Mouse (Mus musculus) midbrain, embryonic 14.5 days (tissue): ENCODE measurements at regions not wholly inside any gene's neighbourhood (a gene's known extent, or its start where the extent isn't known, plus 50 kb on each side); places are given as distances from the start of the nearest gene placed in this dataset.

Experiments
- ATAC-seq: fragments of 200-750 bp; cut with Nextera tagmentation; 2 replicates; pipeline ENCODE4 v1.8.0; 2017; ENCODE audit warnings: moderate number of reproducible peaks, moderate library complexity; ENCODE audit not compliant: low FRiP score, low TSS enrichment
- DNase-seq: peaks from one replicate; pipeline ENCODE4 v3.0.0-alpha.2; 2015
- H3K27ac ChIP-seq: fragments of 300-500 bp; sonication (generic); replicated peaks from 2 replicates; pipeline ENCODE4 v1.5.1; 2014; ENCODE audit warnings: mild to moderate bottlenecking, low read depth, low read length, moderate library complexity
- H3K27me3 ChIP-seq: fragments of 300-500 bp; sonication (generic); 2 replicates; pipeline ENCODE4 v1.6.1; 2014; ENCODE audit warnings: low read length, control low read depth, mixed read lengths; ENCODE audit not compliant: control insufficient read depth, insufficient read depth
- H3K36me3 ChIP-seq: fragments of 300-500 bp; sonication (generic); 2 replicates; pipeline ENCODE4 v1.6.1; 2014; ENCODE audit warnings: low read length, control low read depth; ENCODE audit not compliant: control insufficient read depth, insufficient read depth
- H3K4me1 ChIP-seq: fragments of 300-500 bp; sonication (generic); 2 replicates; pipeline ENCODE4 v1.6.1; 2014; ENCODE audit warnings: mild to moderate bottlenecking, antibody characterized with exemption, low read length, control low read depth; ENCODE audit not compliant: control insufficient read depth, insufficient read depth
- H3K4me2 ChIP-seq: fragments of 300-500 bp; sonication (generic); 2 replicates; pipeline ENCODE4 v1.6.1; 2014; ENCODE audit warnings: mild to moderate bottlenecking, low read length, moderate library complexity
- H3K4me3 ChIP-seq: fragments of 300-500 bp; sonication (generic); replicated peaks from 2 replicates; pipeline ENCODE4 v1.5.1; 2014; ENCODE audit warnings: low read depth, low read length
- H3K9ac ChIP-seq: fragments of 300-500 bp; sonication (generic); replicated peaks from 2 replicates; pipeline ENCODE4 v1.6.1; 2014; ENCODE audit warnings: mild to moderate bottlenecking, low read length, moderate library complexity
- H3K9me3 ChIP-seq: fragments of 300-500 bp; sonication (generic); 2 replicates; pipeline ENCODE4 v1.6.1; 2016; ENCODE audit warnings: low read length, control low read depth, mixed read lengths; ENCODE audit not compliant: control insufficient read depth
- WGBS: fragments of 180-500 bp; shearing (Covaris S2); extraction: QIAGEN DNeasy Blood & Tissue Kit; methylation state at CpG from one replicate; pipeline ENCODE4 v1.1.7; 2014; 5-methylcytosine and 5-hydroxymethylcytosine counted together

DNA sequence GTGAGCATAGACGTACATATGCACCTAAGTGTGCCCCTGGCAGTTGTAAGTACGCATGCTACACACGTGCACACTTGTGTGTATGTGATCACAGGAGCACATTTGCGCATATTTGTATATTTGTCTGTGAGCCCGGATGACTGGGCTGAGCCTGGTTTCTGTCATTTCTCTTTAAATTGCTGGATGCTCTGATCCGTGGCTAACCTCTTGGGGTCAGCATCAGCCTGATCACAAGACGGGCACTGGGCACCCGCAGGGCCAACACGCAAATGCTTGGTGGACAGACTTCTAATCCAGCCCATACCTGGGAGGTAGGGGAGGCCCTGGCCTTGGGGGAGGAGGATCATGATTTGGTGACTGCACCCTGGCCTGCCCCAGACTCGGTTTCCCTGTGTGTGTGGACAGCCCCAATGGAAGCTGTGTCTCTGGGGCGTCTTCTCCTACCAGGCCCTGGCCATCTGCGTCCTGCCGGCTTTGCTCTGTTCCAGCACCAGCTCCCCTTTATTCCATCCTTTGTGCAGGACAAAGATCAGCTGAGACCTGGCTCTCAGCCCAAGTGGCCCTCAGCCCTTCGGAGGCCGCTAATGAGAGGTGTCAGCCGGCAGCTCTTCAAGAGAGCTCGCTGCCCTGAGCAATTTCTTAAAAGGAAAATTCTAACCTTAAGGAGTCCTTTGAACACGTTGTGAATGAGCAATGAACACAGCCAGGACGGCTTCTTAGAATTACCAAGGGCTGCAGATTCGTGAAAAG, 155.0 kb upstream of the A530016L24Rik start:
- ATAC-seq (0 out of 2 replicates have a peak, but pooled peaks have one; percentile 10), DNase-seq (peak; percentile 81)
- no peak overlapping the region for H3K4me3 ChIP-seq
- peak overlapping the region; percentile 93 for H3K27ac ChIP-seq
- no peaks in the 10 kb centered on the region for H3K36me3 ChIP-seq
- no peaks in the 10 kb centered on the region for H3K27me3 ChIP-seq
- H3K4me1 ChIP-seq = peaks cover 94% of the 10 kb centered on the region
- peak overlapping the region; percentile 11; the same call in 1 of the 2 replicates for H3K4me2 ChIP-seq
- H3K9ac ChIP-seq = no peak overlapping the region; the same call in 1 of the 2 replicates
- 25% methylated on average over 20 of the region's 20 CpGs for WGBS
- no peaks in the 10 kb centered on the region for H3K9me3 ChIP-seq

GRCm38 (mm10) chr12:112335641-112336040, 153.6 kb upstream of the A530016L24Rik start:
- Histone ChIP-seq H3K4me2 (no peak overlapping the region), H3K27ac (peak overlapping the region; percentile 93), H3K27me3 (no peaks in the 10 kb centered on the region), H3K36me3 (no peaks in the 10 kb centered on the region), H3K4me3 (no peak overlapping the region), H3K4me1 (peaks cover 90% of the 10 kb centered on the region), H3K9ac (no peak overlapping the region), H3K9me3 (no peaks in the 10 kb centered on the region)
- WGBS = 42% methylated on average over 7 of the region's 7 CpGs
- ATAC-seq (no peak), DNase-seq (no peak)

- no peaks in the 10 kb centered on the region for H3K36me3 ChIP-seq
- no peaks in the 10 kb centered on the region for H3K27me3 ChIP-seq
- no peak overlapping the region for H3K4me2 ChIP-seq
- H3K4me3 ChIP-seq = no peak overlapping the region
- H3K9me3 ChIP-seq = no peaks in the 10 kb centered on the region
- ATAC-seq (no peak), DNase-seq (no peak)
- H3K27ac ChIP-seq = peak overlapping the region; percentile 93
- H3K9ac ChIP-seq = peak overlapping the region; percentile 20; the same call in 1 of the 2 replicates
- peaks cover 80% of the 10 kb centered on the region for H3K4me1 ChIP-seq
- WGBS = 81% methylated on average over 9 of the region's 9 CpGs
Measured at GRCm38 (mm10) chr12:112336691-112337295, 152.5 kb upstream of the A530016L24Rik start.

- no peak for ATAC-seq
- Histone ChIP-seq H3K9ac (no peak overlapping the region), H3K27me3 (no peaks in the 10 kb centered on the region), H3K9me3 (no peaks in the 10 kb centered on the region), H3K4me3 (no peak overlapping the region), H3K27ac (0 out of 2 replicates have a peak overlapping the region, but pooled peaks have one; percentile 26), H3K4me1 (peaks cover 74% of the 10 kb centered on the region), H3K4me2 (no peak overlapping the region), H3K36me3 (no peaks in the 10 kb centered on the region)
- peak; percentile 50 for DNase-seq
- WGBS = 36% methylated on average over 11 of the region's 11 CpGs
Measured at GRCm38 (mm10) chr12:112337443-112337842, 151.8 kb upstream of the A530016L24Rik start.

DNA sequence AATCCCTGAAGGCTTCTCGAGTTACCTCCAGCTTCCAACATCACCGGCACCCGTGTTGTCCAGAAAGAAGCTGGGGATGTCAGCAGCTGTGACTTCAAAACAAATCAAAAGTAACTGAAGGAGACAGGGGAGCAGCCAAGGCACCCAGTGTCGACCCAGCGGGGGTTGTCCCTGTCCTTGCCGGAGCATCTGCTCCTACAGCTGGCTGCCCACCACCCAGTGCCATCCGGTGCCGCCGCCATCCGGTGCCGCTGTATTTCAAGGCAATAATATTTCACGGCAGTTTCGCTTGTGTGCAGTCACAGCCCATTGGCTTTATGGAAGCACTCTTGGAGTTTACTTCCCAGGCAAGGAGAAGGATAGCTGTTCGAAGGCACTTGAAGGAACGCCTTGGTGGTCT, 150.3 kb upstream of the A530016L24Rik start:
- Histone ChIP-seq H3K27ac (no peak overlapping the region), H3K36me3 (no peaks in the 10 kb centered on the region), H3K9ac (no peak overlapping the region), H3K4me1 (peaks cover 58% of the 10 kb centered on the region), H3K4me3 (no peak overlapping the region), H3K4me2 (no peak overlapping the region), H3K27me3 (no peaks in the 10 kb centered on the region), H3K9me3 (no peaks in the 10 kb centered on the region)
- WGBS = 86% methylated on average over 15 of the region's 15 CpGs
- no peak for ATAC-seq
- DNase-seq = no peak

DNA sequence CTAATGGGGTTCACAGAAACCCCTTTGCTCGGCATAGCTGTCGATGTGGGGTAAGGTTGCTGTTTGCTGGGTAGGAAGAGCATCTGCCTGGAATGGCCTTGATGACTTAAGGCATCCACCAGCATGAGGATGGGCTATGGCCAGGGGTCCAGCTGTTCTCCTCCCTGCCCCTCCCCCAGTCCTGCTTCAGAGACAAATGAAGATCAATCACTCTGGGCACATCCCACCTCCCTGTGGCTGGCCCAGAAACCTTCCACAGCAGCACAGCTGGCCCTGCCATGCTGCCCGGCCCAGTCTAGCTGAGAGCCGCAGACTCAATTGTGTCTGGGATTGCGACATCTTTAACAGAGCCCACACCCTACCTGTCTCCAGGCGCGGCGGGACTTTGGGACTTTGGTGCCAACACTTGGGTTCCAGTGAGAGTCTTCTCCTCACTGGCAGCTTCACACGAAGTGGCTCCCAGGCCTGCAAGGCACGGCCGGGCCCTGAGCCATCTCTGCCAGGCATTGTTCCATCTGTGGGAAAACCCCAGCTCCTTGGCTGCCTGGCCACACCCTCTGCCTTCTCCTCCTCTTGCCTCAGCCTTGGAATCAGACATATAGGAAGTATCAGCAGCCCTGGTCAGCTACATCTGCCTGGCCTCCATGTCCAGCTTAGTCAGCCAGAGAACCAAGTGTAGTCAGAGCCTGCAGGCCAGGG, 149.6 kb upstream of the A530016L24Rik start:
- Histone ChIP-seq H3K27ac (no peak overlapping the region), H3K27me3 (no peaks in the 10 kb centered on the region), H3K9me3 (no peaks in the 10 kb centered on the region), H3K36me3 (no peaks in the 10 kb centered on the region), H3K4me2 (no peak overlapping the region), H3K9ac (no peak overlapping the region), H3K4me1 (peaks cover 52% of the 10 kb centered on the region), H3K4me3 (no peak overlapping the region)
- no peak for ATAC-seq
- 71% methylated on average over 11 of the region's 11 CpGs for WGBS
- DNase-seq = no peak

GRCm38 (mm10) chr12:112340248-112340647, 149.0 kb upstream of the A530016L24Rik start:
- Histone ChIP-seq H3K36me3 (no peaks in the 10 kb centered on the region), H3K27me3 (no peaks in the 10 kb centered on the region), H3K27ac (no peak overlapping the region), H3K9ac (no peak overlapping the region), H3K4me2 (no peak overlapping the region), H3K9me3 (no peaks in the 10 kb centered on the region), H3K4me1 (peaks cover 46% of the 10 kb centered on the region), H3K4me3 (no peak overlapping the region)
- DNase-seq (no peak), ATAC-seq (no peak)
- WGBS = 69% methylated on average over 5 of the region's 5 CpGs

- H3K9ac ChIP-seq = no peak overlapping the region
- H3K4me1 ChIP-seq = peaks cover 29% of the 10 kb centered on the region
- DNase-seq = no peak
- no peaks in the 10 kb centered on the region for H3K36me3 ChIP-seq
- H3K4me2 ChIP-seq = no peak overlapping the region
- no peaks in the 10 kb centered on the region for H3K27me3 ChIP-seq
- H3K9me3 ChIP-seq = no peaks in the 10 kb centered on the region
- no peak overlapping the region for H3K4me3 ChIP-seq
- ATAC-seq = no peak
- no peak overlapping the region for H3K27ac ChIP-seq
- 84% methylated on average over 8 of the region's 8 CpGs for WGBS
Measured at GRCm38 (mm10) chr12:112341726-112342469, 147.3 kb upstream of the A530016L24Rik start.
